Mouse (Mus musculus): ENCODE results near the gene Lix1.

The Lix1 gene

DNA sequence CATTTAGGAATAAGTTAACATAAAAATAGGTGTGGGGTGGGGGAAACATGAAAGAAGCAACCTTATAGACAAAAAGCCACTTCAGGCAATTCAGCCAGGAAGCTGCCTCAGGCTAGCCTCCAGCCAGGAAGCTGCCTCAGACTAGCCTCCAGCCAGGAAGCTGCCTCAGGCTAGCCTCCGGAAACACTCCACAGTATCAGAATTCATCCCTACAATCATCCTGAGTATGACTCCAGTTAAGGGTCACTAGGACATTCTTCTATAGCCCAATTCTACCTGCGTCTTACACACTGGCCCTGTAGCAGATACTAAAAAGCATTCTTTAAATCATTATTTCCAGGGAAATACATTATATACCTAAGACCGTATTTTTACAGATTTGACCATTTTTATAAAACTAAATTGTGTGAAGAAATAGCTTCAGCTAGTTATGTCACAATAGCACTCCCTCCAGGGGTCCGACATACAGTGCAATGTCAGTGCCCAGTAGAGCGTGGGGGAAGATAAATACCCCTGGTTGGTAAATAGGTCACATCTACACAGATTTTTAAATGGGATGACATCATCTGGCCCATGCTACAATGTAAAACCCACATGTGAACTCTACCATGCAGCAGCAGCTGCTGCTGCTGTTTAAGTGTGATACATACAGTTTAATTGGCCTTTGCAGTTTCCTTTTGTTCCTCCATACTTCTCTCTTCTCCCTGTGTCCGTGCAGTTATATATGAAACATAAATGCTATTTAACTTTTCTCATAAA lies 6.4 kb downstream of the Lix1 start:
- in situ Hi-C loops (cut with MboI; ENCODE audit: low pct_unique_long_range_greater_than_20kb in 1 of 2, low sequenced_read_pairs in 2 of 2, unreplicated experiment in 1 of 2), result loop anchor here (10.0 kb wide), 2 partner anchors 106 to 336 kb away; no protein-coding TSS in a partner anchor

DNA sequence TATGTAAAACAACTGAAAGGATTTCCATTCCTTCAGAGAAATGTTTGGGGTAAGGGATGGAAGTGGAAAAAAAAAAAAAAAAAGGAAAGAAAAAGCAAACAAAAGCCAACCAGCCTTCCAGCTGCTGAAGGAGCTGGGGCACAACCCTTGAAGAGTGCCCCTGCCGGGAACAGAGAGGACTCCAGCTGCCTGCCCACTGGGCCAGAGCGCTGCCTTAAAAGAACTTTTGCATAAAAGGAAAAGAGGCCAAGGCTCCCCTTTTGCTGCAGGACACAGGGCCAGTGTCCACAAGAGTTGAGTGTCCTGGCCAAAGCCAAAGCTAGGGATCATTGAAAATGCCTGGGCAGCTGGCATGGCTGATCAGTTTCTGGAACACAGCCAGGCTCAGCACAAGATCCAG lies 7.1 kb downstream of the Lix1 start:
- in situ Hi-C loops (cut with MboI; ENCODE audit: low pct_unique_long_range_greater_than_20kb in 1 of 2, low sequenced_read_pairs in 2 of 2, unreplicated experiment in 1 of 2), result loop anchor here (10.0 kb wide), 2 partner anchors 105 to 335 kb away; no protein-coding TSS in a partner anchor

DNA sequence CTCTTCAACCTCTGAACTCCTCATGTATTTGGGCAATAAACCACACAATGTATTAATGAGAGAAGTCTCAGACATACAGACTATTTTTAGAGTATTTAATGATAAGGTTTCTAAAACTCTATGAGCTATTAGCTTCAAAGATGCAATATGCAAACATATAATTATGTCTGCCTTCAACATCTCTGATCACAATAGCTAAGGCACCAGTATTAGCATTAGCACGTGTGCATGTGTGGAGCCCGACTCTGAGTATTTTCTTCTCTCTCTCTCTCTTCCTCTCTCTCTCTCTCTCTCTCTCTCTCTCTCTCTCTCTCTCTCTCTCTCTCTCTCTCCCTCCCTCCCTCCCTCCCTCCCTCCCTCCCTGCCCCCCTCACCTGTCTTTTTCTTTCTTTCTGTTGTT lies 9.0 kb downstream of the Lix1 start:
- in situ Hi-C loops (cut with MboI; ENCODE audit: low pct_unique_long_range_greater_than_20kb in 1 of 2, low sequenced_read_pairs in 2 of 2, unreplicated experiment in 1 of 2), result no loop called here

DNA sequence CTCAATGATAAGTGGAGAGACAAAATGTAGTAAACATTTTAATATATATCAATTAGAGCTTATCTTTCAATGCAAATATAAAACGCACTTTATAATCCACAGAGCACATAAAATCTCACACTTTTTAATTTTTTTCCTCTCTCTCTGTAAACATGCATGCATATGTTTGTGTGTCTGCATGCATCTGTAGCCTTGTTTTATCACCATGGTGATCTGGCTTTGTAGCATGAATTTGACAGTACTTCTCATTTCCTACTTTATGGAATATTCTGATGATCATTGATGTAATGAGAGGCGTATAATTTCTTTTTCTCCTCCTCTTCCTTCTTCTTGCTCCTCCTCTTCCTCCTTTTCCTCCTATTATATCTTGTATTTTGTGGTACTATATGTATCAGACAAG lies 9.7 kb downstream of the Lix1 start:
- in situ Hi-C loops (cut with MboI; ENCODE audit: low pct_unique_long_range_greater_than_20kb in 1 of 2, low sequenced_read_pairs in 2 of 2, unreplicated experiment in 1 of 2), result no loop called here

DNA sequence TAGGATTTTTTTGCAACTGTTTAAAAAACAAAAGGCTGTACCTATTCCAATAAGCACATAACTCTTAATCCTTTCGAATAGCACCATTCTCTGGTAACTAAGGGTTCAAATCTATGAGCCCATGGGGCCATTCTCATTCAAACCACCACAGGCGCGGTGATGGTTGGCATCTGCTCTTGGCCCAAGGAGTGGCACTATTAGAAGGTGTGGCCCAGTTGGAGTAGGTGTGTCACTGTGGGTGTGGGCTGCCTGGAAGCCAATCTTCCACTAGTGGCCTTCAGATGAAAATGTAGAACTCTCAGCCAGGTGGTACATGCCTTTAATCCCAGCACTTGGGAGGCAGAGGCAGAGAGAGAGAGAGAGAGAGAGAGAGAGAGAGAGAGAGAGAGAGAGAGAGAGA lies 11.7 kb downstream of the Lix1 start:
- in situ Hi-C loops (cut with MboI; ENCODE audit: low pct_unique_long_range_greater_than_20kb in 1 of 2, low sequenced_read_pairs in 2 of 2, unreplicated experiment in 1 of 2), result no loop called here

DNA sequence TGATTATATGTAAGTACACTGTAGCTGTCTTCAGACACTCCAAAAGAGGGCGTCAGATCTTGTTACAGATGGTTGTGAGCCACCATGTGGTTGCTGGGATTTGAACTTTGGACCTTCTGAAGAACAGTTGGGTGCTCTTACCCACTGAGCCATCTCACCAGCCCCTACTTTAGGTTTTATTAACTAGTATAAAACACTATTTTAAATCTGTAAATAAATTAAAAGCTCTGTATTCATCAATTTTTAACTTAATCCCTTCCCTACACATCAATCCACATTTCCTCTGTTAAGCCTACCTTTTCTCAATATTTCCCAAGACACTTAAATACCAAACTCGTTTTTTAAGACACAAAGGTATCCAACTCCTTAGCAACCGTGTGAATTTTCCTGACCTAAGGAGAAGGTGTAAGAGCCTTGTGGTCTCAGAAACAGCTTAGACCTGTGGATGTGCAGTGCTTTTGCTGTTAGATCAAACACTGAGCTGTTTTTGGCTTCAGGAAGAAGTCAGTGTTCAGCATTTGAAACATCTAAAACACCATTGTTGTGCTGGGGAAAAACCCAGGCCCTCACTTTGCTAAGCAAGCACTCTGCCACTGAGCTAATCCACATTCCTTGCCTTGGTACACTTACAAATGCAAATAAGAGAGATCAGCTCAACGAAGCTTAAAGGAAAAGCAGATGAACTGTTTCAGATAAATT lies 22.3 kb downstream of the Lix1 start:
- in situ Hi-C loops (cut with MboI; ENCODE audit: low pct_unique_long_range_greater_than_20kb in 1 of 2, low sequenced_read_pairs in 2 of 2, unreplicated experiment in 1 of 2), result no loop called here

DNA sequence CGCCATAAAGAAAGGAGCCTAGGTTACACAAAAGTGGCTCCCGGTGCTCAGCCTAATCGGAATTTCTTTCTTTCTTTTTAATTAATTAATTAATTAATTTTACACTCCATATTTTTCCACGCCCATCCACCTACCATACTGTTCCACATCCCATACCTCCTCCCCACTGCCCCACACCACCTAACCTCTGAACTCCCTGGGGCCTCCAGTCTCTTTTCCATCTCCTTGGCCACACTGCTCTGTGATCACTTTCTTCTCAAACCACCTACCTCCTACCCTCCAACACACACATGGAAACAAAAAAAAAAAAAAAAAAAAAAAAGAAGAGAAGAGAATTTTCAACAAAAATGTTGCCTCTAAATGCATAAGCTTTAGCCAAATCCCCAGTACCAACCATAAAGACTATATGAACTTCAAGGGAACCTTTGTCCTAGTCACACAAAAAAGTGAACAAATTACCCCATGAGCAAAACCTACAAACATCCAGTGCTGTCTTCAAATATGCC lies 22.9 kb downstream of the Lix1 start:
- in situ Hi-C loops (cut with MboI; ENCODE audit: low pct_unique_long_range_greater_than_20kb in 1 of 2, low sequenced_read_pairs in 2 of 2, unreplicated experiment in 1 of 2), result no loop called here

DNA sequence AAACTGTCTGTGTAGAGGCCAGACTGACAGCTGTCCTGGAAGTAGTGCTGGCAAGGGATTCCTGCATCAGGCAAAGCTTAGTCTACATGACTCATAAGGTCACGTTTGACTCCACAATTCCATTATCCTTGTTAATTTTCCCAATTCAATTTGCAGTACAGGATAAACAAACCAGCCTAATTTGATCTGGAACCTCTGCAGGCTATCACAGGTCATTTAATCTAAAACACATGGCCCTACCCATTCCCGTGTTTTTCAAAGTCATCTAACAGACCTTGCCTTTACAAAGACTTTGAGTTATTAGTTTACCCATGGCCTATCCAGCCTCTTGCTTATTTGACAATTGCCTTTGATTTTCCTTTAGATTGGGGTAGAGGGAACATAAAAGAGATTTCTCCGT lies 23.4 kb downstream of the Lix1 start:
- in situ Hi-C loops (cut with MboI; ENCODE audit: low pct_unique_long_range_greater_than_20kb in 1 of 2, low sequenced_read_pairs in 2 of 2, unreplicated experiment in 1 of 2), result no loop called here

DNA sequence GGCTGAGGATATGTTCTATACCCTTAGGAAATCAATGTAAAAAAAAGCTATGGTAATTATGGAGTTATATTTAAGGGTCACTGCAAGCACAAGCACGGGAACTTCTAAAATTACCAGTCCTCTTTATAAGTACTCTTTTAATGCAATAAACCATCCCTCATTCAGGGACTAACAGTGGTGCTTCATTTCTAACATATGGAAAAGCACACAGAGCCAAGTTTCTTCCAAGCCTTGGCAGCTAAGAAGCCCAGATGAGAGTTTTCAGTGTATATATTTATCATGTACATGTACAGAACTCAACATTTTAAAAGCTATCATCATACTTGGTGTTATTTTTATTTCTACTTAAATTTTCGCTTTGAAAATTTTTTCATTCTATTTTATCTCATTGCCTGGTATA lies 26.4 kb downstream of the Lix1 start:
- in situ Hi-C loops (cut with MboI; ENCODE audit: low pct_unique_long_range_greater_than_20kb in 1 of 2, low sequenced_read_pairs in 2 of 2, unreplicated experiment in 1 of 2), result no loop called here

DNA sequence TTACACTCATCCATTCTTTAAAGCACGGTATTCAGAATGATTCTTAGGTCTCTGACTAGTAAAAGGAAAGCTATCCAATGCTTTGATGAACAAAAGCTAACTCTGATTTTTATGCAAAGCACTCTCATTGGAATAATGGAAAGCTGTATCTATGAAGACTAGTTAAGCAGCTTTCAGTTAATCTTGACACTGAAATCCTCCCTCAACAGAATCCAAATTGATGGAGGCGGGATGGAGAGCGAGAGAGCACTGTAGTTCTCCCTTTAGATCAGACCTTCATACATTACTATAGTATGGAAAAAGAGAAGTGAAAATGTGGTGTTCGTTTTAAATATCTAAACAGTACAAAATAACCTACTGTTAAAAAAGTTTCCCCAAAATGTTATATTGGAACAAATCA lies 31.2 kb downstream of the Lix1 start:
- in situ Hi-C loops (cut with MboI; ENCODE audit: low pct_unique_long_range_greater_than_20kb in 1 of 2, low sequenced_read_pairs in 2 of 2, unreplicated experiment in 1 of 2), result no loop called here

DNA sequence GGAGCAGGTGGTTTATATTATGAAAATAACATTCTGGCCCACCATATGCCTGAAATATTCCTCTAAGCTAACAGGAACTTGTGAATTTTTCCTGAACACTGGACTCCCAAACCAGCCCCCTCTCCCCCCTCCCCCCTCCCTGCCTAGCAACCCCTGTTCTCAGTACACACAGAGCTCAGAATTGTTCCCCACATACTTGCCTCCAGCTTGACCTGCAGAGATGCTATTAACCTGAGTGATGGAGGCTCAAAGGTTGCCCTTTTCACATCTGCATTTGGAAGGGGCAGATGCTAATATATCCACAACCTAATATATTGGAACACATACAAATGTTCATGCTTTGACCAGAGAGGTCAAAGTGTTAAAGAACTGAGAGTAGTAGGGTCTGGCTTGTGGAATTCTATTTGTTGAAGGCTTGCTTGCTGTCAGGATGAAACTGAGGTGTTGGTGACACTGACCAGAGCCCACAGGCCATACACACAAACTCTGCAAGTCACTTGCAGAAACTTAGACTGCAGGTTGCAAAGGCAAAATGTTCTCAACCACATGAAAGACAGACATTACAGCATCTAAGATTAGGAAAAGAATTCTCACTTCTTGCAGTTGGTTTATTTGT lies 36.2 kb downstream of the Lix1 start:
- in situ Hi-C loops (cut with MboI; ENCODE audit: low pct_unique_long_range_greater_than_20kb in 1 of 2, low sequenced_read_pairs in 2 of 2, unreplicated experiment in 1 of 2), result no loop called here

DNA sequence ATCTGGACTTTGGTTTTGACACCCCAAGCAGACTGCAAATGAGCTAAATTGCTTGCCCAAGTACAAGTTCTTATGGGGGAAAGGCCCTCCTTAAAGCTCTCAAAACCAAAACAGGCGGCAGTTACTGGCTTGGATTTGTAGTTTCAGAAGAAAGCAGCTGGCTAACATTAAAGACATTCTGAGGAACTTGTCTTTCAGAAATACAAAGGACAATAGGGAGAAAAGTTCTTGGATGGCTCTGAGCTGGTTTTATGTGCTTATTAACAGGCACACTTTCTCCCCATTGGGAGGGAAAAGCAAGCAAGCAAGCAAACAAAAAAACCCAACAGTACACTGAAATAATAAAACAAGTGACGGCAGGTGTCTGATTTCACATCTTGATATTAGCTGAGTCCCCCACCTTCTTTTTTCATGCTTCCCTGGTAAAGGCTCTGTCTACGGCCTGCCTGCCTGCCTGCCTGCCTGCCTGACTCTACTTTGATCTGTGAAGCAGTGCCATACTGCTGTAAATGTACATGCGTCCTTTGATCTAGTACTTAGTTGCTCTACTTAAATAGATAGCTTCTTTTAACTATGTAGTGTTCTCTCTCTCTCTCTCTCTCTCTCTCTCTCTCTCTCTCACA lies 39.5 kb downstream of the Lix1 start:
- in situ Hi-C loops (cut with MboI; ENCODE audit: low pct_unique_long_range_greater_than_20kb in 1 of 2, low sequenced_read_pairs in 2 of 2, unreplicated experiment in 1 of 2), result no loop called here

DNA sequence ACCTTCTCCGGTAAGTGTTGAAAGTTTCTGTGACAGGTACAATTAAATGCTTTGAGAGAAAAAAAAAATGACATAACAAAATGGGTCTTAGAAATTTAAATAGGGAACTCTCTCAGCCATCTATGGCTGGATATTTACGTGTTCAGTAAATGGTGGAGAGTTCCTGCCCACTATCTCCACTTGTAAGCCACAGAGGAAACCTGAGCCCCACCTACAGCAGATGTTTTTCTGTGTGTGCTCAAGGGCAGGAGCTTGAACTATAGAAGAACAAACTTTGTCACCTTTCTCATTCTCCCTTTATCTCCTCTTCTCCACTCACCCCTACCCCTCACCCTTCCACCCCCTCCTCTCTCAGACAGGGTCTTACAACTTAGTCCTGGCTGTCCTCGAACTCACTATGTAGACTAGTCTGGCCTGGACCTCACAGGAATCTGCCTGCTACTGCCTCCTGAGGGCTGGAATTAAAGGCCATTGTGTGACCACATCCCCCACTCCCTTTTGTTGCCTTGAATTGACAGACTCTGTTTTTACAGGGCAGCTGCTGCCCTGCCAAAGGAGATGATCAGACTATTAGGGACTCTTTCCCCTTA lies 41.9 kb downstream of the Lix1 start:
- in situ Hi-C loops (cut with MboI; ENCODE audit: low pct_unique_long_range_greater_than_20kb in 1 of 2, low sequenced_read_pairs in 2 of 2, unreplicated experiment in 1 of 2), result no loop called here

DNA sequence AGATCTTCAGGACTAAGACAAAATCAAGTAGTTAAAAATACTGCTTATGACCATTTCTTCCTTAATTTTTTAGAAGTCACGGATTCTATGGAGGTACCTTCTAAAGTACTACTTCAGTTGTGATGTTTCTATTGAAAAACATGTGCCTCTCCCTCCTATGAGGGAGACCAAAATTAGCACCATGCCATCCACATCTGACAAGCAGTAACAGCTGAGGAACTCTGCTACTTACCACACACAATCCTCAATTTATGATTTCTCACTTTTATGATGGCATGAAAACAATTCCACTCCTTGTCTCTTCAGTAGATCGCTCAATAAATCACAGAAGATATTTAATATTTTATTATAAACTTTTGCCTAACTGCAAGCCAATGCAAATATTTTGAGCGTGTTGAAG lies 44.2 kb downstream of the Lix1 start:
- in situ Hi-C loops (cut with MboI; ENCODE audit: low pct_unique_long_range_greater_than_20kb in 1 of 2, low sequenced_read_pairs in 2 of 2, unreplicated experiment in 1 of 2), result no loop called here

DNA sequence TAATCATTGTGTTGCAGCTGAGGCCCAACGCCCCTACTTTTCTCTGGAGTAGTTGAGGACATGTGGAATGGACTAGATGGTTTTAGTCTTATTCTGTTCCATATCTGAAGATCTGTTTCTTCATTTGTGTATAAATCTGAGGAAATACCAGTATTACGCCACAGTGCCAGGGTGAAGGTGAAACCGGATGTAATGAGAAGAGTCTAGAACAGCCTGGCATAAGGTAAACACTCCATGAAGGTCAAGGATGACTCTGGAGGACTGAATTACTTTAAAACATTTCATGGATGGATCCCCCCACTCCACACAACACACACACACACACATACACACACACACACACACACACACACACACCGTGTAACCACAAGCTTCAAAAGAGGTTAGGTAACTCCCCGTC lies 45.3 kb downstream of the Lix1 start:
- in situ Hi-C loops (cut with MboI; ENCODE audit: low pct_unique_long_range_greater_than_20kb in 1 of 2, low sequenced_read_pairs in 2 of 2, unreplicated experiment in 1 of 2), result no loop called here

DNA sequence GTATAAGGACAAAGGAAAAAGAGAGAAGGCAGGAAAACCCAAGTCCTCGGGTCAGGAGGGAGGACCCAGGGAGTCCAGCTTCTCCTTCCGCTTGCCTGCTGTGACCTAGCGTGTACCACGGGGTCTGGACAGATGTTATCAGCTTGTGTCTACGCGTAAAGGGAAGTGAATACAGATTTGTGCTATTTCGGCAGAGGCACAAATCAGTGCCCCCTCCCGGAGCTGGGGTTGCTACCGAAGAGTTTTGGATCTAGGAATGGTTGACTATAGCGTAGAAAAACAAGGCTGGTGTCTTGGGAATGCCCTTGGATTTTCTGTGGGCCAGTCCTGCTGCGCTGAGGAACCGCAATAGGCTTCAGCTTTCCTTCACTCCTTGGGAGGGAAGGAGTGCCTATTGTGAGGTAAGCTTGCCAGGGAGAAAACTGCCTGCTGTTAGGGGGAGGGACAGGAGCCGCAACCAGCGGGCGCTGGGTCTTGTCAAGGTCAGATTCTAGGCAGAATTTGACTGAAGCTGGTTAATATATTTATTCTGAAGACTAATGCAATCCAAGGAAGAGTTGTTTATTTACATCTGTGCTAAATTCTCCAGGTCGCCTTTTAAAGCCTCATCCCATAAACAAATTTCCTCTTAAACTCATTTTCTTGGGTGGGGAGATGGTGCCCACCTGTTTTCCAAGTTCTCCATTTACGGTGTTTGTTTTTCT lies 46.4 kb downstream of the Lix1 start:
- in situ Hi-C loops (cut with MboI; ENCODE audit: low pct_unique_long_range_greater_than_20kb in 1 of 2, low sequenced_read_pairs in 2 of 2, unreplicated experiment in 1 of 2), result no loop called here

DNA sequence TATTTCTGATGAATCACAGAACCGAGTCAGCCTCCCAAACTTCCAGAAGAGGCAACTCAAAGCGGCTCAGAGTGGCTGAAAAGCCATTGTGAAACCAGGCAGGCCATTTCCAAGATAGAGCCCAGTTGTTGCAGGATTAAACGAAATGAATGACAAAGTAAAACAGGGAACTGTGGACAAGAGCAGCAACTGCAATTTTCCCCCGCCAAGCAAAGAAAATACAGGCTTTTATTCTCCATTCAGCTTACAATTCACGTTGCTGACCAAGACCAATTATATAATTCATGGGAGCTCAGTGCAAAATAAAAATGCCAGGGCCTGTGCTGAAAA lies 46.9 kb downstream of the Lix1 start:
- in situ Hi-C loops (cut with MboI; ENCODE audit: low pct_unique_long_range_greater_than_20kb in 1 of 2, low sequenced_read_pairs in 2 of 2, unreplicated experiment in 1 of 2), result no loop called here

DNA sequence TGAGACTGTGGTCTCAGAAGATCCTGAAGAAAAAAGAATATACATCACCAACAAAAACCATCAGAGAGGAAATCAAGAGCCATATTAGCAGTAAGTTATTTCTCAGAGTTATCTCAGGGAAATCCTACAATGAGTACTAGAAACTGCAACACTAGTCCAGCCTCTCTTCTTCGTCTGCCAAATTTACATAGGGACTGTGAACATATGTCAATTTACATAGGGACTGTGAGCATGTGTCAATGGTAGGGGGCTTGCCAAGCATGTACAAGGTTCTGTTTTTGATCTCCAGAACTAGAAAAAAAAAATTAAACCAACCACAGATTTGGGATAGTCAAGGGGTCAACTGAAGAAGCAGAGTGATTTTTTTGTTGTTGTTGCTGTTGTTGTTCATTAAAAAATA lies 48.6 kb downstream of the Lix1 start:
- in situ Hi-C loops (cut with MboI; ENCODE audit: low pct_unique_long_range_greater_than_20kb in 1 of 2, low sequenced_read_pairs in 2 of 2, unreplicated experiment in 1 of 2), result no loop called here
